Comparison of ENCODE assay signal across 16 mouse cellular contexts in genomic region chr1:72187486-72187885, GRCm38 (mm10). TPM values are rescaled to one million over a fixed set of nuclear protein-coding genes. Genes with fewer than 3 reads are reported as not detected.
DNase-seq lines count a peak whose midpoint lies in the region; ATAC-seq and TF ChIP-seq lines count a peak whose summit lies in the region.
"Had no signal": no experiment of that assay in that cellular context is flagged by ENCODE, and none has a peak within 500 bp of the region (broad histone marks: within the 10 kb centered on the region; RNA-seq: fewer than 3 reads in every experiment).

No protein-coding gene starts in this region.

- TF ChIP-seq CTCF in gastrocnemius, adult 2 months (IDR thresholded peaks at IDR 0.05) = no peak

- H3K27ac ChIP-seq in gastrocnemius, adult 2 months = peak overlapping the region; percentile 92
- H3K27ac ChIP-seq: embryonic facial prominence, embryonic 12.5 days; forebrain, embryonic 13.5 days had no signal

- ATAC-seq in megakaryocyte progenitor cell, adult 5-6 weeks (replicated peaks; ENCODE audit: poor library complexity) = peak; percentile 48; the same call in 1 of the 2 replicates
- no peak for ATAC-seq in cerebellum, adult (ENCODE audit: insufficient number of reproducible peaks, low FRiP score, low TSS enrichment)
- ATAC-seq: forebrain, embryonic 13.5 days; inflammation-experienced regulatory T-cells, adult 6 months had no signal

- intact Hi-C loops in gastrocnemius, adult 2 months (cut with DNase I) = no loop called here
- intact Hi-C loops in left cerebral cortex, postnatal 4 days (cut with DNase I) = no loop called here

- H3K4me3 ChIP-seq in gastrocnemius, adult 2 months = peak overlapping the region; percentile 59
- H3K4me3 ChIP-seq: embryonic facial prominence, embryonic 12.5 days; forebrain, embryonic 13.5 days had no signal

- DNase-seq in gastrocnemius, adult 2 months = peak; percentile 65
- DNase-seq in gastrocnemius, postnatal 4 days (ENCODE audit: low spot score in 2 of 2) = no peak
- peak; percentile 64 for DNase-seq in left cerebral cortex, postnatal 4 days
- no peak for DNase-seq in left cerebral cortex, adult 18-20 months (ENCODE audit: low spot score in 2 of 2)
- peak; percentile 9 for DNase-seq in fibroblast of lung, adult 2 months (ENCODE audit: low read depth)
- no peak for DNase-seq in spleen, adult 12 weeks (ENCODE audit: low spot score)
- DNase-seq: cerebellum, adult 8-10 months; heart, adult 11 months; kidney, postnatal 36 days; layer of hippocampus, postnatal 36 days; thymus, postnatal 25 days had no signal

RNA-seq across cellular contexts. Expression of gene Mreg, which starts 24.6 kb away (rescaled TPM):
- total RNA-seq in gastrocnemius, adult 2 months (2021) = 10 to 100 TPM; 37.7 to 60.5 TPM
- 10 to 100 TPM; 33.4 to 36.6 TPM for total RNA-seq in gastrocnemius, postnatal 4 days (2021)
- 1 to 10 TPM; 1.1 to 1.6 TPM for total RNA-seq in left cerebral cortex, postnatal 4 days (2021)
- total RNA-seq in left cerebral cortex, adult 18-20 months (2021) = 1 to 10 TPM; 5.2 to 6.1 TPM
- total RNA-seq in megakaryocyte progenitor cell, adult 5-6 weeks (2015) = 1.3 TPM in 2 replicates
- 1.6 and 2.5 TPM in 2 replicates for total RNA-seq in megakaryocyte progenitor cell, adult 5-6 weeks (2017)

Comparison
In these comparisons a context has a peak if more than half of its experiments do, and no peak if none do; other contexts are left out.
1. DNase-seq: peak in gastrocnemius, adult 2 months (single experiment), left cerebral cortex, postnatal 4 days (single experiment) and fibroblast of lung, adult 2 months (single experiment); none in gastrocnemius, postnatal 4 days (0 of 2), left cerebral cortex, adult 18-20 months (0 of 2) and spleen, adult 12 weeks (single experiment).
2. RNA of gene Mreg, which starts 24.6 kb away (total RNA-seq): 37.7 to 60.5 TPM in gastrocnemius, adult 2 months and 33.4 to 36.6 TPM in gastrocnemius, postnatal 4 days; 5.2 to 6.1 TPM in left cerebral cortex, adult 18-20 months, 1.3 to 2.5 TPM in megakaryocyte progenitor cell, adult 5-6 weeks and 1.1 to 1.6 TPM in left cerebral cortex, postnatal 4 days; every median in the first group is over 4 times any median in the second.